Comparison of ENCODE assay signal across 8 mouse cellular contexts in genomic region chr5:149412194-149412575, GRCm38 (mm10). TPM values are rescaled to one million over a fixed set of nuclear protein-coding genes. Genes with fewer than 3 reads are reported as not detected.
DNase-seq lines count a peak whose midpoint lies in the region; ATAC-seq and TF ChIP-seq lines count a peak whose summit lies in the region.

No protein-coding gene starts in this region.

- H3K9ac ChIP-seq in limb, embryonic 15.5 days, result peak overlapping the region; percentile 46
- H3K9ac ChIP-seq in stomach, embryonic 16.5 days (ENCODE audit: low read length), result peak overlapping the region; percentile 74

- WGBS in limb, embryonic 15.5 days, result 33% methylated on average over 11 of the region's 11 CpGs
- WGBS in stomach, embryonic 16.5 days, result 35% methylated on average over 11 of the region's 11 CpGs

- peak overlapping the region; percentile 86 for H3K27ac ChIP-seq in gastrocnemius, adult 2 months
- peak overlapping the region; percentile 54 for H3K27ac ChIP-seq in limb, embryonic 15.5 days
- no peak overlapping the region; the same call in 1 of the 2 replicates for H3K27ac ChIP-seq in stomach, embryonic 16.5 days (ENCODE audit: low read length)

- DNase-seq in gastrocnemius, adult 2 months, result no peak
- DNase-seq in gastrocnemius, adult 18-20 months (ENCODE audit: low spot score), result no peak
- DNase-seq in right cerebral cortex, adult 18-20 months, result peak; percentile 39
- no peak for DNase-seq in right cerebral cortex, postnatal 14 days
- DNase-seq in adrenal gland, postnatal 25 days, result no peak
- DNase-seq in right cerebral cortex, postnatal 25 days, result no peak

- H3K27me3 ChIP-seq in limb, embryonic 15.5 days, result peaks cover 12% of the 10 kb centered on the region
- H3K27me3 ChIP-seq in stomach, embryonic 16.5 days (ENCODE audit: control insufficient read depth, insufficient read depth, low read length), result peaks cover 8% of the 10 kb centered on the region; the same call in 1 of the 2 replicates

- peaks cover 18% of the 10 kb centered on the region for H3K4me1 ChIP-seq in limb, embryonic 15.5 days
- H3K4me1 ChIP-seq in stomach, embryonic 16.5 days (ENCODE audit: control insufficient read depth, insufficient read depth, low read length), result peaks cover 13% of the 10 kb centered on the region; the same call in 1 of the 2 replicates

- peak overlapping the region; percentile 70 for H3K4me3 ChIP-seq in gastrocnemius, adult 2 months
- H3K4me3 ChIP-seq in limb, embryonic 15.5 days, result peak overlapping the region; percentile 43
- H3K4me3 ChIP-seq in stomach, embryonic 16.5 days (replicated peaks; ENCODE audit: low read length), result peak overlapping the region; percentile 47

- ATAC-seq in limb, embryonic 15.5 days (ENCODE audit: insufficient number of reproducible peaks, low FRiP score, low TSS enrichment, low read depth), result no peak
- ATAC-seq in stomach, embryonic 16.5 days (ENCODE audit: insufficient read depth, low FRiP score), result no peak

- H3K36me3 ChIP-seq in limb, embryonic 15.5 days, result no peaks in the 10 kb centered on the region
- no peaks in the 10 kb centered on the region for H3K36me3 ChIP-seq in stomach, embryonic 16.5 days (ENCODE audit: control insufficient read depth, insufficient read depth, low read length)

- peak overlapping the region; percentile 74 for H3K4me2 ChIP-seq in limb, embryonic 15.5 days
- peak overlapping the region; percentile 66 for H3K4me2 ChIP-seq in stomach, embryonic 16.5 days (ENCODE audit: low read depth, low read length)

- intact Hi-C loops in gastrocnemius, adult 2 months (cut with DNase I), result no loop called here

- no peaks in the 10 kb centered on the region for H3K9me3 ChIP-seq in limb, embryonic 15.5 days
- H3K9me3 ChIP-seq in stomach, embryonic 16.5 days (replicated peaks; ENCODE audit: control insufficient read depth, low read length), result no peaks in the 10 kb centered on the region

- no peak for TF ChIP-seq CTCF in gastrocnemius, adult 2 months (IDR thresholded peaks at IDR 0.05)

RNA-seq across cellular contexts. Expression of gene Medag, which starts 0.6 kb away (rescaled TPM):
- 10 to 100 TPM; 12.6 to 15.1 TPM for total RNA-seq in gastrocnemius, adult 2 months (2021)
- 10 to 100 TPM in 1 of 2 experiments, 1 to 10 TPM in 1; 9.5 to 15.6 TPM for total RNA-seq in gastrocnemius, adult 18-20 months (2021)
- polyA plus RNA-seq in limb, embryonic 15.5 days (2015; fragmentation: Nextera tagmentation; extraction: Ambion mirVana), result 4.2 and 4.8 TPM in 2 replicates
- 4.0 and 4.4 TPM in 2 replicates for polyA plus RNA-seq in stomach, embryonic 16.5 days (2015; fragmentation: Nextera tagmentation; extraction: Ambion mirVana)
- 1.5 and 1.9 TPM in 2 replicates for total RNA-seq in adrenal gland, postnatal 25 days (2021)

RNA-seq across cellular contexts. Expression of gene Tex26, which starts 27.3 kb away (rescaled TPM):
- not detected for total RNA-seq in gastrocnemius, adult 2 months (2021)
- not detected for total RNA-seq in gastrocnemius, adult 18-20 months (2021)
- 0.32 and 0.41 TPM in 2 replicates for polyA plus RNA-seq in limb, embryonic 15.5 days (2015; fragmentation: Nextera tagmentation; extraction: Ambion mirVana)
- polyA plus RNA-seq in stomach, embryonic 16.5 days (2015; fragmentation: Nextera tagmentation; extraction: Ambion mirVana), result 0.54 and 0.59 TPM in 2 replicates
- total RNA-seq in adrenal gland, postnatal 25 days (2021), result not detected in 2 replicates
